Mouse (Mus musculus): ENCODE measurements around the gene Exosc9. TPM values are rescaled to one million over a fixed set of nuclear protein-coding genes. Genes with fewer than 3 reads are reported as not detected.

Gene Exosc9
- polyA plus RNA-seq, 1 experiment = 10.8 TPM

DNA sequence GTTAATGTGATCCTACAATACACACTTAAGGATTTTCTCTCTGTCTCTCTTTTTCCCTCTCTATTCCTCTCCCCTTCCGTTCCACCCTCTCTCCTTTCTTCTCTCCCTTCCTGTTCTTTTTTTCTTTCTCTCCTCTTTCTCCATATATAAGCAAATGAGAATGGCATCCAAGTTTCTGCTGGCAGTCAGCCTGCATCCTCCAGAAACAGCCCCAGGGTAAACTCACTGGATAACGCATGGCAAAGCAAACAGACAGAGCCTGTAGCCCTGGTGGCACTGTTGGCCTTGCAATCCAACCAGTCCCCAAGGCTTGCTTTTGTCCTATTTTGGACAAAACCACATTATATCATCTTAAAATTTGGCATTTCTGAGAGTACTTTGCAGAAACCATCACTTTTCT lies 21.2 kb upstream of the Exosc9 start:
- Histone ChIP-seq H3K27me3 (ENCODE audit: control insufficient read depth, insufficient read depth, insufficient read length) (no peaks in the 10 kb centered on the region), H3ac (ENCODE audit: control insufficient read depth, insufficient read length, low read depth) (no peak overlapping the region), H3K4me3 (ENCODE audit: insufficient read depth, poor library complexity, severe bottlenecking) (no peak overlapping the region), H3K79me2 (ENCODE audit: control insufficient read depth, insufficient read depth) (no peaks in the 10 kb centered on the region), H3K36me3 (ENCODE audit: control insufficient read depth, insufficient read depth) (no peaks in the 10 kb centered on the region), H3K79me3 (ENCODE audit: low read depth) (no peaks in the 10 kb centered on the region)
- TF ChIP-seq MYOG (IDR thresholded peaks at IDR 0.05; ENCODE audit: control insufficient read depth, extremely low read depth, insufficient read length) (no peak), MYOD1 (IDR thresholded peaks at IDR 0.05; ENCODE audit: control insufficient read depth, insufficient read length, low read depth) (no peak), FOSL1 (IDR thresholded peaks at IDR 0.05; ENCODE audit: insufficient read depth, low read length, poor library complexity, severe bottlenecking) (no peak), USF1 (IDR thresholded peaks at IDR 0.05; ENCODE audit: low read depth) (no peak), CEBPB (IDR thresholded peaks at IDR 0.05; ENCODE audit: low read depth) (no peak), MAX (IDR thresholded peaks at IDR 0.05) (no peak), CTCF (IDR thresholded peaks at IDR 0.05; ENCODE audit: control insufficient read depth, insufficient read depth, insufficient read length) (no peak)

DNA sequence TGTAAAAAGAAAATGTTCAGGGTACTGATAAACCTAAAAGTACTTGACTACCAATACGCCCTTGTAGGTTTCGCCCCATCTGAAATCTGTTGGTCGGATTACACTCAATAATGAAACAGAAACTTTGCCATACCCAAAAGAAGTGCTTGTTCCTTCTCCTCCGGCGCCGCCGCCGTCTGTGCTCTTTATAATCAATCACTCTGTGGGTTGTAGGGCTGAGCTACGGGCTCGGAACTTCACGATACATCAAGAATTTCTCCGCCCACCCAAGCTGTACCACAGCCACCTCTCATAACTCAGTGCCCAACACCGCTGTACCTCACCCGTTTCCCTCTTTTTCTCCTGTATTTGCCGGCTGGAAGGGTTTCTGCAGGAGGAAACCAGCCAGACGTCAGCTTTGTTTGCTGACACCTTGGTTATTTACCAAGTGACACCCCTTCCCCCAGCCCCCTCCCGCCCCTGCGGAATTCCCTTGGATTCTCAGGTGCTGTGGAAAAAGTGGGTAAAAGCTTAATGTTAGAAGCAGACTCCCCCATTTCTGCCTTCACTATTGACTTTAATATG lies 20.3 kb upstream of the Exosc9 start:
- Histone ChIP-seq H3K4me3 (ENCODE audit: insufficient read depth, poor library complexity, severe bottlenecking) (no peak overlapping the region), H3K79me2 (ENCODE audit: control insufficient read depth, insufficient read depth) (no peaks in the 10 kb centered on the region), H3K79me3 (ENCODE audit: low read depth) (no peaks in the 10 kb centered on the region), H3K36me3 (ENCODE audit: control insufficient read depth, insufficient read depth) (no peaks in the 10 kb centered on the region), H3ac (ENCODE audit: control insufficient read depth, insufficient read length, low read depth) (no peak overlapping the region), H3K27me3 (ENCODE audit: control insufficient read depth, insufficient read depth, insufficient read length) (no peaks in the 10 kb centered on the region)
- no peak for TF ChIP-seq MAX (IDR thresholded peaks at IDR 0.05)
- no peak for TF ChIP-seq MYOG (IDR thresholded peaks at IDR 0.05; ENCODE audit: control insufficient read depth, extremely low read depth, insufficient read length)
- no peak for TF ChIP-seq CTCF (IDR thresholded peaks at IDR 0.05; ENCODE audit: control insufficient read depth, insufficient read depth, insufficient read length)
- no peak for TF ChIP-seq FOSL1 (IDR thresholded peaks at IDR 0.05; ENCODE audit: insufficient read depth, low read length, poor library complexity, severe bottlenecking)
- no peak for TF ChIP-seq MYOD1 (IDR thresholded peaks at IDR 0.05; ENCODE audit: control insufficient read depth, insufficient read length, low read depth)
- no peak for TF ChIP-seq USF1 (IDR thresholded peaks at IDR 0.05; ENCODE audit: low read depth)
- no peak for TF ChIP-seq CEBPB (IDR thresholded peaks at IDR 0.05; ENCODE audit: low read depth)

DNA sequence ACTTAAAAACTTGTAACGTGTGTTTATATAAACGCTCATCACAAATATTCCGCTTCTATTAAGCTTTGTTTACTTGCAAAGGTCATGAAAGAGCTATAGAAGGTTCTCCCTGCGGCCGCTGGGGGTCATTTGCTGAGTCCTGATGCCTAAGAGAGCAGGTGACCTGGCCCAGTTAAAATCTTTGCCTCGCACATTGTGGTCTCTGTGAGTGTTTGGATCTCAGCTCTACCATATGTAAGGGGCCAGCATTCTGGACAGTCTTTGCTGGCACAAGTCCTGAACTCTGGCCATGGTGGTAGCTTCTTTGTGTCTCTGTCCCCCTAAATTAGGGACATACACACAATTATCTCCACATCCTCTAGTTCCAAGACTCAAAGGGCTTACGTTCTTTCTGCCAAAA lies 19.7 kb upstream of the Exosc9 start:
- H3K79me2 ChIP-seq (ENCODE audit: control insufficient read depth, insufficient read depth) = no peaks in the 10 kb centered on the region
- H3K27me3 ChIP-seq (ENCODE audit: control insufficient read depth, insufficient read depth, insufficient read length) = no peaks in the 10 kb centered on the region
- H3K79me3 ChIP-seq (ENCODE audit: low read depth) = no peaks in the 10 kb centered on the region
- no peak overlapping the region for H3ac ChIP-seq (ENCODE audit: control insufficient read depth, insufficient read length, low read depth)
- no peak for TF ChIP-seq USF1 (IDR thresholded peaks at IDR 0.05; ENCODE audit: low read depth)
- TF ChIP-seq CEBPB (IDR thresholded peaks at IDR 0.05; ENCODE audit: low read depth) = no peak
- H3K4me3 ChIP-seq (ENCODE audit: insufficient read depth, poor library complexity, severe bottlenecking) = no peak overlapping the region
- no peaks in the 10 kb centered on the region for H3K36me3 ChIP-seq (ENCODE audit: control insufficient read depth, insufficient read depth)

DNA sequence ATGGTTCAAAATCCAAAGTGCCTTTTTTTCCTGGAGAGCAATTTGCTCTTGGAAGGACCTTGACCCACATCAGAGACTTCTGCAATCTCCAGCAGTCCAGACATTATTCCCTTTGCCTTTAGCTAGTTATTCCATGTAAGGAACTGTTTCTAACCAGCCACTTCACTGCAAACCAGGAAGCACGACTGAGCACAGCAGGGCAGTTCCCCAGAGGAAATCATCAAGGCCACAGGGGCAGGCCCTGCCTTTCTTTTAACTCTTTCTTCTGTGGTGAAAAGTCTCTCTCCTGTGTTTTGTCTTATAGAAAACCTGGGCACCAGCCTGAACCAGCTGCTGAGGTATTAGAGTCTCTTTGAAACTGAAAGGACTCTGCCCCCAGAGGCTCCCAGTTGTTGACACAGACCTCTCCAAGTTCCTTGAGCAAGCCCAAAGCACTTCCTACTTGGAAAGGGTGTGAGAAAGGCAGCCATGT lies 19.2 kb upstream of the Exosc9 start:
- no peak overlapping the region for H3ac ChIP-seq (ENCODE audit: control insufficient read depth, insufficient read length, low read depth)
- H3K36me3 ChIP-seq (ENCODE audit: control insufficient read depth, insufficient read depth) = no peaks in the 10 kb centered on the region
- no peaks in the 10 kb centered on the region for H3K79me3 ChIP-seq (ENCODE audit: low read depth)
- H3K4me3 ChIP-seq (ENCODE audit: insufficient read depth, poor library complexity, severe bottlenecking) = no peak overlapping the region
- no peaks in the 10 kb centered on the region for H3K27me3 ChIP-seq (ENCODE audit: control insufficient read depth, insufficient read depth, insufficient read length)
- H3K79me2 ChIP-seq (ENCODE audit: control insufficient read depth, insufficient read depth) = no peaks in the 10 kb centered on the region
- no peak for TF ChIP-seq MYOD1 (IDR thresholded peaks at IDR 0.05; ENCODE audit: control insufficient read depth, insufficient read length, low read depth)
- TF ChIP-seq CEBPB (IDR thresholded peaks at IDR 0.05; ENCODE audit: low read depth) = no peak
- no peak for TF ChIP-seq USF1 (IDR thresholded peaks at IDR 0.05; ENCODE audit: low read depth)
- no peak for TF ChIP-seq CTCF (IDR thresholded peaks at IDR 0.05; ENCODE audit: control insufficient read depth, insufficient read depth, insufficient read length)
- no peak for TF ChIP-seq MAX (IDR thresholded peaks at IDR 0.05)
- TF ChIP-seq MYOG (IDR thresholded peaks at IDR 0.05; ENCODE audit: control insufficient read depth, extremely low read depth, insufficient read length) = no peak
- no peak for TF ChIP-seq FOSL1 (IDR thresholded peaks at IDR 0.05; ENCODE audit: insufficient read depth, low read length, poor library complexity, severe bottlenecking)

DNA sequence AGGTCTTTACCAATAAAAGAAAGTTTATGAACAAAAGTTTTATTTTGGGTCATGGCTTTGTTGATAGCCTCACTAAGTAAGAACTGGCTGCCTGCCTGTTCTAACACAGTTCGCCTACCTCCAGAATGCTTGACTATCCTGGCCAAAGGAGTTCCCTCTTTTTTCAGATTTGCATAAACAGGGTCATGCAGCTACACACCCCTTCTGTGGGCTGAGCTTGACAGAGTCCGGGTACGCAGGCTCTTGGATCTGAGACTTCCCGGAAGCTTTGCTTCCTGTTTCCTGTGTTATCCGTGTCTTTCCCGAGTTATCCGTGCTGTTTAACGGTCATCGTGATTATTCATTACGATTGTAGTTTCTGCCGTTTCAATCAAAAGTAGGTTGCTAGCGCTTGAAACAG lies 16.4 kb upstream of the Exosc9 start:
- H3ac ChIP-seq (ENCODE audit: control insufficient read depth, insufficient read length, low read depth) = no peak overlapping the region
- no peaks in the 10 kb centered on the region for H3K79me3 ChIP-seq (ENCODE audit: low read depth)
- no peaks in the 10 kb centered on the region for H3K79me2 ChIP-seq (ENCODE audit: control insufficient read depth, insufficient read depth)
- no peak overlapping the region for H3K4me3 ChIP-seq (ENCODE audit: insufficient read depth, poor library complexity, severe bottlenecking)
- no peaks in the 10 kb centered on the region for H3K27me3 ChIP-seq (ENCODE audit: control insufficient read depth, insufficient read depth, insufficient read length)
- TF ChIP-seq MAX (IDR thresholded peaks at IDR 0.05) (no peak), MYOD1 (IDR thresholded peaks at IDR 0.05; ENCODE audit: control insufficient read depth, insufficient read length, low read depth) (no peak), USF1 (IDR thresholded peaks at IDR 0.05; ENCODE audit: low read depth) (no peak), MYOG (IDR thresholded peaks at IDR 0.05; ENCODE audit: control insufficient read depth, extremely low read depth, insufficient read length) (no peak), CTCF (IDR thresholded peaks at IDR 0.05; ENCODE audit: control insufficient read depth, insufficient read depth, insufficient read length) (no peak), FOSL1 (IDR thresholded peaks at IDR 0.05; ENCODE audit: insufficient read depth, low read length, poor library complexity, severe bottlenecking) (no peak), CEBPB (IDR thresholded peaks at IDR 0.05; ENCODE audit: low read depth) (no peak)
- no peaks in the 10 kb centered on the region for H3K36me3 ChIP-seq (ENCODE audit: control insufficient read depth, insufficient read depth)
